Mouse (Mus musculus): ENCODE results near the gene Jazf1. TPM values are rescaled to one million over a fixed set of nuclear protein-coding genes. Genes with fewer than 3 reads are reported as not detected.

Gene Jazf1
- polyA plus RNA-seq, 1 experiment from 2014 or later: 3.3 TPM

DNA sequence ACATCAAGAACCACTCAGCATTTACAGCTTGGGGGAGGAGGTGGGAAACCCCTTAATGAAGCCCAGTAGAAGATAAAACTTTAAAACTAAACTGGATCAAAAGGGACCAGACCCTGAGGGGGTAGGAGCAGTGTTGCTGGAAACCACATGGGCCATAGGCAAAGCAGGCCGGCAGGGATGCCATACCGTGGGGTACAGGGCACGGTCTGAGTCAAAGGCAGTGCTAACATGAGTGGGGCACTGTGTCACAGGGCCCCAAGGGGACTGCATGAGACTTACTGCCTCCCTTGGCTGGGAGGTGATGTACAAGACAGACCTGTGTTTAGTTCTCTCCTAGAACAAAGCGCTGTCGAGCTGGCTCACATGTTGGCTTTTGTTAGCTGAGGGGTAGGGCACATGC is 288.9 kb downstream of the Jazf1 start:
- Histone ChIP-seq H3K27me3 (ENCODE audit: insufficient read depth, low read length) (no peaks in the 10 kb centered on the region), H3K36me3 (replicated peaks; ENCODE audit: insufficient read depth, low read length) (no peaks in the 10 kb centered on the region), H3K4me1 (ENCODE audit: insufficient read depth) (no peaks in the 10 kb centered on the region), H3K4me3 (ENCODE audit: low read depth, low read length) (no peak overlapping the region), H3K27ac (ENCODE audit: low read depth) (no peak overlapping the region), H3K9me3 (ENCODE audit: low read length) (no peaks in the 10 kb centered on the region), H3K4me2 (ENCODE audit: low read depth, low read length) (no peak overlapping the region), H3K9ac (replicated peaks) (no peak overlapping the region)
- WGBS (ENCODE audit: insufficient replicate concordance): 81% methylated on average over 5 of the region's 5 CpGs
- DNase-seq (no peak), ATAC-seq (no peak)
- TF ChIP-seq CTCF (IDR thresholded peaks at IDR 0.05; ENCODE audit: low read depth): no peak
- TF ChIP-seq EP300 (IDR thresholded peaks at IDR 0.05; ENCODE audit: low read depth): no peak

DNA sequence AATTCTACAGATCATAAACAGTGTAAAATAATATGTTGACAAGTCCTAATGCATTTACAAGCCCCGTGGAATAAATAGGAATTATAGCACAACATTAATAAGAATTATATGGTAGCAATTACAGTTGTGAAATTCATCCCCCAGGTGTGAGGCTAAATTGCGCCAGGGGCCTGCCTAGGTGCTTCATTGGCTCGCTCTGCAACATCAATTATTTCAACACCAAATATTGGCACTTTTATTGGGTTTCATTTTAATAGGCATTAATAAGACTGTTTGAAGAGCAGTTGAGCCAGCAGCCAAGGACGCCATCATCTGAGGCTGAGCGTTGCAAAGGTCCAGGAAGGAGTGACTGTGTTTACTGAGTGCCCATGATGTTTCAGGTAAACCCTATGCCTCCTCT is 289.9 kb downstream of the Jazf1 start:
- no peak for TF ChIP-seq EP300 (IDR thresholded peaks at IDR 0.05; ENCODE audit: low read depth)
- TF ChIP-seq CTCF (IDR thresholded peaks at IDR 0.05; ENCODE audit: low read depth): no peak

DNA sequence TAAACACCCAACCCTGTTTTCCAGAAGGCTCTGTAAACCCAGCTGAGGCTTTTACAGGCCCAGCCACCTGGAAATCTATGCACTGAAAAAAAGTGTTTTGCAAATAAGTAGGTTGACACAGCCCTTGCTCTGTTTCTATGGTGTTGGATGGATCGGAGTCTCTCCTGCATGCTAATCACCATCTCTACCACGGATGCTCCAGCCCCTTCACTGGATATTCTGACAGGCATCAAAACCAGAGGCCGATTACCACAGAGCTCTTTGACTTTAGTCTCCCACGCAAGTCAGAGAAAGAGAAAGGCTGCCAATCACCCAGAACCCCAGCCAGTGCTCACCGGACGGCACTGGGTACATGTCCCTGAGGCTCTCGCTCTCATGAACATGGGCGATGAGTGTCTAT is 291.4 kb downstream of the Jazf1 start:
- Histone ChIP-seq H3K4me1 (ENCODE audit: insufficient read depth) (no peaks in the 10 kb centered on the region), H3K4me3 (ENCODE audit: low read depth, low read length) (no peak overlapping the region), H3K9me3 (ENCODE audit: low read length) (no peaks in the 10 kb centered on the region), H3K4me2 (ENCODE audit: low read depth, low read length) (no peak overlapping the region), H3K36me3 (replicated peaks; ENCODE audit: insufficient read depth, low read length) (no peaks in the 10 kb centered on the region), H3K27me3 (ENCODE audit: insufficient read depth, low read length) (no peaks in the 10 kb centered on the region), H3K9ac (replicated peaks) (no peak overlapping the region), H3K27ac (ENCODE audit: low read depth) (no peak overlapping the region)
- no peak for TF ChIP-seq CTCF (IDR thresholded peaks at IDR 0.05; ENCODE audit: low read depth)
- no peak for TF ChIP-seq EP300 (IDR thresholded peaks at IDR 0.05; ENCODE audit: low read depth)
- WGBS (ENCODE audit: insufficient replicate concordance): 79% methylated on average over 8 of the region's 8 CpGs
- ATAC-seq (no peak), DNase-seq (no peak)

More for the DNA sequence above, 289.9 kb downstream of the Jazf1 start:
- H3K4me3 ChIP-seq (ENCODE audit: low read depth, low read length): no peak overlapping the region
- no peaks in the 10 kb centered on the region for H3K36me3 ChIP-seq (replicated peaks; ENCODE audit: insufficient read depth, low read length)
- WGBS (ENCODE audit: insufficient replicate concordance): 81% methylated on average over 5 of the region's 5 CpGs
- H3K4me1 ChIP-seq (ENCODE audit: insufficient read depth): no peaks in the 10 kb centered on the region
- no peak overlapping the region for H3K4me2 ChIP-seq (ENCODE audit: low read depth, low read length)
- H3K9me3 ChIP-seq (ENCODE audit: low read length): no peaks in the 10 kb centered on the region
- H3K9ac ChIP-seq (replicated peaks): no peak overlapping the region
- H3K27ac ChIP-seq (ENCODE audit: low read depth): no peak overlapping the region
- no peaks in the 10 kb centered on the region for H3K27me3 ChIP-seq (ENCODE audit: insufficient read depth, low read length)
- no peak for DNase-seq
- ATAC-seq: no peak

DNA sequence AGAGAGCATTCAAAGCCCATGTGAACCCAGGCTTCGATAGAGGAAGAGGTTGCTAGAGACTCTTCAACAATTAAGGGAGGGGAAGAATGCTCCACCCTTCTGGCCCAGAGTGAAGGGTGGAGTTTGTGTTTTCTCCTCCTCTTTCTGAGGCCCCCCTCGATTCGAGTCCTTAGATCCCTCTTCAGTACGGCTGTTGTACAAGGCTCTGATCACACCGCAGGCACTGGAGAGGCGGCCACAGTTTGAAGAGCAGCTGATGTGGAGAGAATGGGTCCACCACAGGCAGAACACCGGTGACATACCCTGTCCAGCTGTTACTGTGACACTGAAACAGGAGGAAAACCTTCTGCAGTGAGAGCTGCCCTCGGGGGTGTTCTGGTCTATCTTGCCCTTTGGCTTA is 292.5 kb downstream of the Jazf1 start:
- Histone ChIP-seq H3K4me2 (ENCODE audit: low read depth, low read length) (no peak overlapping the region), H3K4me1 (ENCODE audit: insufficient read depth) (no peaks in the 10 kb centered on the region), H3K9ac (replicated peaks) (no peak overlapping the region), H3K27ac (ENCODE audit: low read depth) (no peak overlapping the region), H3K9me3 (ENCODE audit: low read length) (no peaks in the 10 kb centered on the region), H3K27me3 (ENCODE audit: insufficient read depth, low read length) (no peaks in the 10 kb centered on the region), H3K36me3 (replicated peaks; ENCODE audit: insufficient read depth, low read length) (peaks cover 5% of the 10 kb centered on the region; the same call in 1 of the 2 replicates), H3K4me3 (ENCODE audit: low read depth, low read length) (no peak overlapping the region)
- 72% methylated on average over 8 of the region's 8 CpGs for WGBS (ENCODE audit: insufficient replicate concordance)
- TF ChIP-seq EP300 (IDR thresholded peaks at IDR 0.05; ENCODE audit: low read depth) (no peak), CTCF (IDR thresholded peaks at IDR 0.05; ENCODE audit: low read depth) (no peak)
- ATAC-seq (no peak), DNase-seq (no peak)

DNA sequence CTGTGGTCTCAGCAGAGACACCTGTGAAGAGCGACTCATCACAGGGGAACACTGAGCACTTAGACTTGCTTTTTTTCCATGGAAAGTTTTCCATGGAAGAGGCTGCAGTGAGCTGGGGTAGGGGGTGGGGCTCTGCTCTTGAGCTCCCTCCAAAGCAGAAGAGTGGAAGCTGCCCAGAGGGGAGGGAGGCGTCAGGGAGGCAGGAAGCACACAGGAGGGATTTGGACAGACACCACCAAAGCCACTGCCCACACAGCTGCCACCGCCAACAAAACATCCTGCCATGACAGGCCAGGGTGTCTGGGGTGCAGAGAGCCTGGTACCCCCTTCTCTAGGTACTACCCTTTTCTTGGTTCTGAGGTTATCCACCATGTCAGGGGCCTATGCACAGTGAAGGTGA is 293.1 kb downstream of the Jazf1 start:
- H3K4me3 ChIP-seq (ENCODE audit: low read depth, low read length): no peak overlapping the region
- ATAC-seq: no peak
- H3K4me1 ChIP-seq (ENCODE audit: insufficient read depth): no peaks in the 10 kb centered on the region
- H3K9me3 ChIP-seq (ENCODE audit: low read length): no peaks in the 10 kb centered on the region
- H3K36me3 ChIP-seq (replicated peaks; ENCODE audit: insufficient read depth, low read length): peaks cover 9% of the 10 kb centered on the region
- TF ChIP-seq EP300 (IDR thresholded peaks at IDR 0.05; ENCODE audit: low read depth) (no peak), CTCF (IDR thresholded peaks at IDR 0.05; ENCODE audit: low read depth) (no peak)
- no peak for DNase-seq
- H3K27ac ChIP-seq (ENCODE audit: low read depth): no peak overlapping the region
- no peak overlapping the region for H3K9ac ChIP-seq (replicated peaks)
- no peak overlapping the region for H3K4me2 ChIP-seq (ENCODE audit: low read depth, low read length)
- no peaks in the 10 kb centered on the region for H3K27me3 ChIP-seq (ENCODE audit: insufficient read depth, low read length)
- whole genome bisulfite sequencing (ENCODE audit: insufficient replicate concordance): 79% methylated on average over 3 of the region's 3 CpGs

DNA sequence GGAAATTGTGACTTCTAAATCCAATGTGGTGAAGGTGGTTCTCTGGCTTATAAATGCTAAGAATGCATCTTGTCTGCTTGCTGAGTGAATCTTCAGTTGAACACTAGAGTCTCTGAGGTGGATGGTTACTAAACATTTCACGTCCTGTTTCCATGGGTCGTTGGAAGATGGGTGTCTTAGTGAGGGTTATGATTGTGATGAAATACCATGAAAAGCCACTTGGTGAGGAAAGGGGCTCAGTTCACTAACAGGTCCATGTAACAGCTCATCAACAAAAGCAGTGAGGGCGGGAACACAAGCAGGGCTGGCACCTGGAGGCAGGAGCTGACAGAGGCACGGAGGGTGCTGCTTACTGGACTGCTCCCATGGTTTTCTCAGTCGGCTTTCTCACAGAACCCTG is 295.3 kb downstream of the Jazf1 start:
- Histone ChIP-seq H3K9me3 (ENCODE audit: low read length) (no peaks in the 10 kb centered on the region), H3K9ac (replicated peaks) (no peak overlapping the region), H3K36me3 (replicated peaks; ENCODE audit: insufficient read depth, low read length) (peaks cover 26% of the 10 kb centered on the region), H3K4me3 (ENCODE audit: low read depth, low read length) (no peak overlapping the region), H3K27ac (ENCODE audit: low read depth) (no peak overlapping the region), H3K4me2 (ENCODE audit: low read depth, low read length) (no peak overlapping the region), H3K4me1 (ENCODE audit: insufficient read depth) (no peaks in the 10 kb centered on the region), H3K27me3 (ENCODE audit: insufficient read depth, low read length) (no peaks in the 10 kb centered on the region)
- 65% methylated on average over 5 of the region's 5 CpGs for WGBS (ENCODE audit: insufficient replicate concordance)
- DNase-seq (no peak), ATAC-seq (no peak)
- no peak for TF ChIP-seq CTCF (IDR thresholded peaks at IDR 0.05; ENCODE audit: low read depth)
- no peak for TF ChIP-seq EP300 (IDR thresholded peaks at IDR 0.05; ENCODE audit: low read depth)

DNA sequence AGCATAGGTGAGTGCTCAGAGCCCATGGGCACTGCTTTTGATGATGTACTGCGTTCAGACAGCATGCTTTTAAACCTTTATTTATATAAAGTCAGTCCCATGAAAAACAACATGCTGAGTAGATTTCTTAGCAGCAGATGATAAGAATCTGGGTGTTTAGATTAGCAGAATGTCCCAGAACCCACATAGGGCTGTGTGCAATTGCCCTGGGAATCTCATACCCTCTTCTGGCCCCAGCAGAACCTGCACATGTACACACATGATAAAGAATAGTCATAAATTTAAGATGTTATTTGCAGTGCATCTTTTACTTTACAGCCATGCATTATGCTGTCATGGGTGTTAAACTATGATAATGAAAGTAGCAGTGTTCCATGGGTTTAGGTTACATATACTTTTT is 297.6 kb downstream of the Jazf1 start:
- Histone ChIP-seq H3K27ac (ENCODE audit: low read depth) (no peak overlapping the region), H3K36me3 (replicated peaks; ENCODE audit: insufficient read depth, low read length) (peaks cover 45% of the 10 kb centered on the region), H3K4me3 (ENCODE audit: low read depth, low read length) (no peak overlapping the region), H3K27me3 (ENCODE audit: insufficient read depth, low read length) (no peaks in the 10 kb centered on the region), H3K9ac (replicated peaks) (no peak overlapping the region), H3K4me1 (ENCODE audit: insufficient read depth) (no peaks in the 10 kb centered on the region), H3K4me2 (ENCODE audit: low read depth, low read length) (no peak overlapping the region), H3K9me3 (ENCODE audit: low read length) (no peaks in the 10 kb centered on the region)
- ATAC-seq (no peak), DNase-seq (no peak)
- TF ChIP-seq CTCF (IDR thresholded peaks at IDR 0.05; ENCODE audit: low read depth) (no peak), EP300 (IDR thresholded peaks at IDR 0.05; ENCODE audit: low read depth) (no peak)
- 94% methylated on average over 1 of the region's 1 CpGs for WGBS (ENCODE audit: insufficient replicate concordance)

All from liver, postnatal 0 days (tissue).